8 mouse cellular contexts compared by ENCODE assay signal in genomic region chr3:84220748-84221147, GRCm38 (mm10). TPM values are rescaled to one million over a fixed set of nuclear protein-coding genes. Genes with fewer than 3 reads are reported as not detected.
A peak's percentile ranks its signal among the peaks of the same experiment; 100 is the strongest.
DNase-seq lines count a peak whose midpoint lies in the region; ATAC-seq lines count a peak whose summit lies in the region.

No protein-coding gene starts in this region.

- H3K4me1 ChIP-seq in embryonic facial prominence, embryonic 15.5 days = peaks cover 53% of the 10 kb centered on the region
- H3K4me1 ChIP-seq in heart, embryonic 13.5 days = peaks cover 9% of the 10 kb centered on the region
- peaks cover 4% of the 10 kb centered on the region; the same call in 1 of the 2 replicates for H3K4me1 ChIP-seq in liver, embryonic 12.5 days

- WGBS in embryonic facial prominence, embryonic 15.5 days = under 1% methylated on average over 11 of the region's 11 CpGs
- 1% methylated on average over 11 of the region's 11 CpGs for WGBS in heart, embryonic 13.5 days
- WGBS in liver, embryonic 12.5 days (ENCODE audit: insufficient replicate concordance) = 1% methylated on average over 11 of the region's 11 CpGs

- peak overlapping the region; percentile 72 for H3K4me2 ChIP-seq in embryonic facial prominence, embryonic 15.5 days (replicated peaks)
- peak overlapping the region; percentile 77 for H3K4me2 ChIP-seq in heart, embryonic 13.5 days
- H3K4me2 ChIP-seq in liver, embryonic 12.5 days = peak overlapping the region; percentile 48

- DNase-seq in B cell, adult 2 months = peak; percentile 34
- peak; percentile 71 for DNase-seq in adrenal gland, postnatal 25 days
- peak; percentile 75 for DNase-seq in kidney, postnatal 10 days
- peak; percentile 70 for DNase-seq in neural tube, embryonic 10.5 days (ENCODE audit: extremely low spot score, low spot score)
- DNase-seq in thymus, postnatal 25 days = peak; percentile 4

- peak overlapping the region; percentile 65 for H3K27ac ChIP-seq in embryonic facial prominence, embryonic 15.5 days (replicated peaks)
- H3K27ac ChIP-seq in heart, embryonic 13.5 days (replicated peaks) = no peak overlapping the region
- no peak overlapping the region for H3K27ac ChIP-seq in liver, embryonic 12.5 days

- H3K4me3 ChIP-seq in embryonic facial prominence, embryonic 15.5 days (replicated peaks) = peak overlapping the region; percentile 43
- peak overlapping the region; percentile 56 for H3K4me3 ChIP-seq in heart, embryonic 13.5 days
- peak overlapping the region; percentile 26 for H3K4me3 ChIP-seq in liver, embryonic 12.5 days

- H3K27me3 ChIP-seq in embryonic facial prominence, embryonic 15.5 days = no peaks in the 10 kb centered on the region
- peaks cover 28% of the 10 kb centered on the region; the same call in 1 of the 2 replicates for H3K27me3 ChIP-seq in heart, embryonic 13.5 days (replicated peaks)
- H3K27me3 ChIP-seq in liver, embryonic 12.5 days (replicated peaks) = peaks cover 46% of the 10 kb centered on the region

- peak overlapping the region; percentile 33; the same call in 1 of the 2 replicates for H3K9ac ChIP-seq in embryonic facial prominence, embryonic 15.5 days
- H3K9ac ChIP-seq in heart, embryonic 13.5 days = peak overlapping the region; percentile 75
- H3K9ac ChIP-seq in liver, embryonic 12.5 days = no peak overlapping the region; the same call in 1 of the 2 replicates

- no peaks in the 10 kb centered on the region for H3K36me3 ChIP-seq in embryonic facial prominence, embryonic 15.5 days
- H3K36me3 ChIP-seq in heart, embryonic 13.5 days = no peaks in the 10 kb centered on the region
- H3K36me3 ChIP-seq in liver, embryonic 12.5 days = no peaks in the 10 kb centered on the region

- H3K9me3 ChIP-seq in embryonic facial prominence, embryonic 15.5 days (replicated peaks) = no peaks in the 10 kb centered on the region
- no peaks in the 10 kb centered on the region for H3K9me3 ChIP-seq in heart, embryonic 13.5 days
- H3K9me3 ChIP-seq in liver, embryonic 12.5 days (replicated peaks) = no peaks in the 10 kb centered on the region

- ATAC-seq in embryonic facial prominence, embryonic 15.5 days (ENCODE audit: insufficient number of reproducible peaks, low FRiP score, low TSS enrichment, low read depth) = 0 out of 2 replicates have a peak, but pooled peaks have one; percentile 45
- ATAC-seq in heart, embryonic 13.5 days (ENCODE audit: extremely low read depth, insufficient number of reproducible peaks, low FRiP score, low TSS enrichment) = no peak
- no peak for ATAC-seq in liver, embryonic 12.5 days

RNA-seq across cellular contexts. Expression of gene Gm6525, which starts 46.8 kb away (rescaled TPM):
- 0.30 TPM in 1 of 2 replicates, not detected in the other for total RNA-seq in adrenal gland, postnatal 25 days (2021)
- 1.6 and 1.7 TPM in 2 replicates for polyA plus RNA-seq in embryonic facial prominence, embryonic 15.5 days (2015; fragmentation: Nextera tagmentation; extraction: Ambion mirVana)
- polyA plus RNA-seq in heart, embryonic 13.5 days (2015; fragmentation: Nextera tagmentation; extraction: Ambion mirVana) = 0.24 and 0.28 TPM in 2 replicates
- 0.30 TPM in 1 of 2 replicates, not detected in the other for polyA plus RNA-seq in liver, embryonic 12.5 days (2016; fragmentation: Nextera tagmentation; extraction: Ambion mirVana)

Comparison
In these comparisons a context has a peak if more than half of its experiments do, and no peak if none do; other contexts are left out.
1. DNase-seq: peak in every context shown above with its lines; median percentile 75 in kidney, postnatal 10 days; 71 in adrenal gland, postnatal 25 days; 70 in neural tube, embryonic 10.5 days; 34 in B cell, adult 2 months; 4 in thymus, postnatal 25 days.